Mouse (Mus musculus) MN1 (cell line): ENCODE measurements at regions not wholly inside any gene's neighbourhood (a gene's known extent, or its start where the extent isn't known, plus 50 kb on each side); places are given as distances from the start of the nearest gene placed in this dataset.
"Not testable (repeated sequence)": the region's sequence is repeated elsewhere in the genome, so short reads cannot be mapped to it uniquely, and the experiment has no call there.

ENCODE experiments used
- DNase-seq: peaks from one replicate; pipeline ENCODE4 v3.0.0-alpha.2; 2016; ENCODE audit warnings: low spot score

GRCm38 (mm10) chr5:28771796-28772195 lies 304.7 kb upstream of the Shh start:
- DNase-seq = peak; percentile 55

GRCm38 (mm10) chr5:28756171-28756948 lies 289.3 kb upstream of the Shh start:
- DNase-seq = peak; percentile 26

- DNase-seq = not testable (repeated sequence)
Observed at GRCm38 (mm10) chr5:28751821-28752220, 284.8 kb upstream of the Shh start.

GRCm38 (mm10) chr5:28734768-28735167 lies 267.7 kb upstream of the Shh start:
- no peak for DNase-seq

GRCm38 (mm10) chr5:28722067-28722466 lies 255.0 kb upstream of the Shh start:
- no peak for DNase-seq

- DNase-seq = no peak
Observed at GRCm38 (mm10) chr5:28714978-28715377, 247.9 kb upstream of the Shh start.

GRCm38 (mm10) chr5:28710517-28710916 lies 243.5 kb upstream of the Shh start:
- no peak for DNase-seq

- DNase-seq = no peak
Observed at GRCm38 (mm10) chr5:28709626-28710025, 242.6 kb upstream of the Shh start.

GRCm38 (mm10) chr5:28704359-28704758 lies 237.3 kb upstream of the Shh start:
- no peak for DNase-seq

- DNase-seq = peak; percentile 16
Observed at GRCm38 (mm10) chr5:28696966-28697365, 229.9 kb upstream of the Shh start.

GRCm38 (mm10) chr5:28690110-28690509 lies 223.1 kb upstream of the Shh start:
- peak; percentile 8 for DNase-seq

- DNase-seq = peak; percentile 58
Observed at GRCm38 (mm10) chr5:28689651-28690050, 222.6 kb upstream of the Shh start.

GRCm38 (mm10) chr5:28689136-28689535 lies 222.1 kb upstream of the Shh start:
- DNase-seq = no peak

- DNase-seq = no peak
Observed at GRCm38 (mm10) chr5:28682821-28683220, 215.8 kb upstream of the Shh start.

GRCm38 (mm10) chr5:28680311-28680710 lies 213.3 kb upstream of the Shh start:
- no peak for DNase-seq

- DNase-seq = no peak
Observed at GRCm38 (mm10) chr5:28679761-28680160, 212.7 kb upstream of the Shh start.

GRCm38 (mm10) chr5:28630186-28630585 lies 163.1 kb upstream of the Shh start:
- no peak for DNase-seq

GRCm38 (mm10) chr5:28611885-28612284 lies 144.8 kb upstream of the Shh start:
- DNase-seq = no peak

- no peak for DNase-seq
Observed at GRCm38 (mm10) chr5:28596537-28597314, 129.7 kb upstream of the Shh start.

GRCm38 (mm10) chr5:28571347-28571998 lies 104.4 kb upstream of the Shh start:
- no peak for DNase-seq

- no peak for DNase-seq
Observed at GRCm38 (mm10) chr5:28568417-28568816, 101.4 kb upstream of the Shh start.

GRCm38 (mm10) chr5:28567341-28567905 lies 100.4 kb upstream of the Shh start:
- no peak for DNase-seq
